ENCODE assay signal across 1 mouse cellular context in genomic region chr11:88996427-88996826, GRCm38 (mm10).
TF ChIP-seq lines count a peak whose summit lies in the region.

No protein-coding gene starts in this region.

TF ChIP-seq in myocyte, 11 proteins besides CTCF, POLR2A, EP300 and RAD21 (continued from another document):
- TF ChIP-seq TCF3 (IDR thresholded peaks at IDR 0.05; ENCODE audit: insufficient read length, low read depth), result no peak
- TF ChIP-seq MYOG (IDR thresholded peaks at IDR 0.05; ENCODE audit: control insufficient read depth in 1 of 3, insufficient read depth in 1 of 3, insufficient read length in 2 of 3, low read depth in 2 of 3), result no peak
- no peak for TF ChIP-seq REST (IDR thresholded peaks at IDR 0.05; ENCODE audit: insufficient read depth, insufficient read length)
- no peak for TF ChIP-seq POLR2AphosphoS2 (IDR thresholded peaks at IDR 0.05; ENCODE audit: insufficient read length, low read depth)
